Mouse (Mus musculus): Measurements from ENCODE around the gene Hlcs.
A peak's percentile ranks its signal among the peaks of the same experiment; 100 is the strongest.

- no peak for TF ChIP-seq CTCF (IDR thresholded peaks at IDR 0.05; ENCODE audit: borderline replicate concordance, control insufficient read depth, extremely low read depth, insufficient read depth, low read length, poor library complexity)
- TF ChIP-seq POLR2A (IDR thresholded peaks at IDR 0.05; ENCODE audit: control insufficient read depth, extremely low read depth, insufficient read depth, low read length, poor library complexity): 0 out of 2 replicates have a peak, but pooled peaks have one; percentile 39
Observed at GRCm38 (mm10) chr16:94241126-94241525, 72.2 kb downstream of the Hlcs start.

Data from thymus, adult 2 months (tissue).